Mouse (Mus musculus): ENCODE results near the gene Ccn1.

DNA sequence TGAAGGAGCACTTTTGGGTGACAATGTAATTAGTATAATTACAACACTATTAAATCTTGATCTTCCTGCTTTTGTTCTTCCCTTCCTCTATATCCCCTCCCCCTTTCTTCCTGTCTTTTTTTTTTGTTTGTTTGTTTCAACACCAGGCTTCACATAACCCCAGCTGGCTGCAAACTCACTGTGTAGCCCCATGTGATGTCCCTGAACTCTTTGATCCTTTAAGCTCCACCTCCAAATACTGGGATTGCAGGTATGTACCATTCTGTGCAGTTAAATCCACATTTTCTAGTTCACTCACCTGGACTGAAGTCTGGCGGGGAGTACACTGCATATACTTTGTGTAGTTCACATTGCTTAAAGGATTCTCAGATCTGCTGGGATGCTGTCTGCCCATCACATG lies 23.7 kb downstream of the Ccn1 start:
- no peak for TF ChIP-seq POLR2A (IDR thresholded peaks at IDR 0.05; ENCODE audit: borderline replicate concordance, insufficient read depth, low read length)
- no peak for TF ChIP-seq CTCF (IDR thresholded peaks at IDR 0.05; ENCODE audit: borderline replicate concordance, insufficient read depth, low read depth, low read length)

Measured in cerebellum, adult 2 months (tissue).